8 mouse cellular contexts compared by ENCODE assay signal in the genomic region with DNA sequence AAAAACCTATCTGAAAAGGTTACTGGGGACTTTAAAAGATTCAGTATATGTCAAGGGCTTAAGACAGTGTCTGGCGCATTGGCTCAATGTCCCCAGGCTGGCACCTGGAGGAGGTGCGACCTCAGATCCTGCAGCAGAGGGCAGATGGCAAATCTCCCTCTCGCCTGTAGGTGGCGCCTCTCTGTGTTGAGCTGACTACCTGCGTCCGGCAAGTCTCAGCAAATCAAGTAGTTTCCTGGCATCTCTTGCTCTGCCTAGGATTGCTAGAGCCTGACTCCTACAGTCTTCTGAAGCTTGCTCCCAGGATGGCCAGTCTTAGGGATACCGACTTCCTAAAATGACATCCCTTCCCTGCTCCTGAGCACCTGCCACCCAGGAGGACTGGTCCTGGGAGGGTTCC. TPM values are rescaled to one million over a fixed set of nuclear protein-coding genes. Genes with fewer than 3 reads are reported as not detected.
DNase-seq lines count a peak whose midpoint lies in the region; ATAC-seq and TF ChIP-seq lines count a peak whose summit lies in the region.

No protein-coding gene starts in this region.

- peaks cover 11% of the 10 kb centered on the region for H3K4me1 ChIP-seq in forebrain, embryonic 10.5 days
- H3K4me1 ChIP-seq in forebrain, embryonic 12.5 days = peaks cover 4% of the 10 kb centered on the region
- H3K4me1 ChIP-seq in ES-Bruce4 (ENCODE audit: control insufficient read depth, insufficient read depth, low read length) = no peaks in the 10 kb centered on the region
- no peaks in the 10 kb centered on the region for H3K4me1 ChIP-seq in heart, postnatal 0 days (ENCODE audit: control insufficient read depth, insufficient read depth)
- peaks cover 4% of the 10 kb centered on the region; the same call in 1 of the 2 replicates for H3K4me1 ChIP-seq in midbrain, embryonic 12.5 days
- H3K4me1 ChIP-seq in stomach, postnatal 0 days (replicated peaks; ENCODE audit: control insufficient read depth, insufficient read depth) = no peaks in the 10 kb centered on the region

- H3K27me3 ChIP-seq in forebrain, embryonic 10.5 days (ENCODE audit: poor library complexity, severe bottlenecking) = peaks cover 26% of the 10 kb centered on the region
- H3K27me3 ChIP-seq in forebrain, embryonic 12.5 days = 0 out of 2 replicates have a peak, but pooled peaks cover 11% of the 10 kb centered on the region
- no peaks in the 10 kb centered on the region for H3K27me3 ChIP-seq in ES-Bruce4 (ENCODE audit: control insufficient read depth, insufficient read depth, low read length, poor library complexity, severe bottlenecking)
- H3K27me3 ChIP-seq in heart, postnatal 0 days (ENCODE audit: control insufficient read depth, insufficient read depth, low read length) = peaks cover 33% of the 10 kb centered on the region
- peaks cover 14% of the 10 kb centered on the region; the same call in 1 of the 2 replicates for H3K27me3 ChIP-seq in midbrain, embryonic 12.5 days
- H3K27me3 ChIP-seq in stomach, postnatal 0 days (ENCODE audit: control insufficient read depth, insufficient read depth, low read length) = no peaks in the 10 kb centered on the region

- TF ChIP-seq EP300 in ES-Bruce4 (IDR thresholded peaks at IDR 0.05; ENCODE audit: insufficient read depth, low read depth, low read length) = no peak
- TF ChIP-seq EP300 in heart, postnatal 0 days (IDR thresholded peaks at IDR 0.05; ENCODE audit: low read depth) = no peak
- TF ChIP-seq EP300 in stomach, postnatal 0 days (optimal IDR thresholded peaks at IDR 0.05) = no peak

- peak; percentile 62 for DNase-seq in forebrain, embryonic 10.5 days (ENCODE audit: extremely low spot score, low spot score)
- DNase-seq in cerebellum, adult 18-20 months = peak; percentile 32 to 38
- DNase-seq in heart, postnatal 0 days (ENCODE audit: low spot score) = peak; percentile 39
- peak; percentile 36 to 47 for DNase-seq in layer of hippocampus, postnatal 10 days (ENCODE audit: low spot score in 2 of 2)
- DNase-seq in stomach, postnatal 0 days (ENCODE audit: low spot score) = peak; percentile 67

- WGBS in forebrain, embryonic 10.5 days = 3% methylated on average over 7 of the region's 7 CpGs
- 6% methylated on average over 7 of the region's 7 CpGs for WGBS in forebrain, embryonic 12.5 days
- WGBS in heart, postnatal 0 days = 4% methylated on average over 7 of the region's 7 CpGs
- 5% methylated on average over 7 of the region's 7 CpGs for WGBS in midbrain, embryonic 12.5 days
- WGBS in stomach, postnatal 0 days = 14% methylated on average over 7 of the region's 7 CpGs

- H3K9me3 ChIP-seq in forebrain, embryonic 10.5 days = no peaks in the 10 kb centered on the region
- H3K9me3 ChIP-seq in forebrain, embryonic 12.5 days = no peaks in the 10 kb centered on the region
- no peaks in the 10 kb centered on the region for H3K9me3 ChIP-seq in ES-Bruce4 (replicated peaks; ENCODE audit: control insufficient read depth, insufficient read depth, low read length, poor library complexity, severe bottlenecking)
- H3K9me3 ChIP-seq in heart, postnatal 0 days (replicated peaks; ENCODE audit: control insufficient read depth, low read length) = no peaks in the 10 kb centered on the region
- no peaks in the 10 kb centered on the region for H3K9me3 ChIP-seq in midbrain, embryonic 12.5 days
- H3K9me3 ChIP-seq in stomach, postnatal 0 days (ENCODE audit: control insufficient read depth, low read length) = no peaks in the 10 kb centered on the region

- no peak overlapping the region for H3K27ac ChIP-seq in forebrain, embryonic 10.5 days
- no peak overlapping the region for H3K27ac ChIP-seq in forebrain, embryonic 12.5 days
- H3K27ac ChIP-seq in ES-Bruce4 (ENCODE audit: insufficient read depth, low read length) = no peak overlapping the region
- H3K27ac ChIP-seq in heart, postnatal 0 days (ENCODE audit: low read depth) = no peak overlapping the region
- H3K27ac ChIP-seq in midbrain, embryonic 12.5 days (replicated peaks) = peak overlapping the region; percentile 31; the same call in 1 of the 2 replicates
- H3K27ac ChIP-seq in stomach, postnatal 0 days (replicated peaks) = no peak overlapping the region

- no peak for ATAC-seq in forebrain, embryonic 12.5 days (ENCODE audit: low FRiP score)
- ATAC-seq in heart, postnatal 0 days (ENCODE audit: insufficient read depth, low read depth) = no peak
- peak; percentile 34; the same call in 1 of the 2 replicates for ATAC-seq in midbrain, embryonic 12.5 days (ENCODE audit: low FRiP score, low read depth)
- no peak for ATAC-seq in stomach, postnatal 0 days (ENCODE audit: low FRiP score, low TSS enrichment)

- TF ChIP-seq CTCF in ES-Bruce4 (IDR thresholded peaks at IDR 0.05; ENCODE audit: low read depth, low read length) = peak; percentile 96
- TF ChIP-seq CTCF in heart, postnatal 0 days (IDR thresholded peaks at IDR 0.05; ENCODE audit: low read depth) = peak; percentile 61
- peak; percentile 84 for TF ChIP-seq CTCF in stomach, postnatal 0 days (IDR thresholded peaks at IDR 0.05; ENCODE audit: low read depth)

- no peak for TF ChIP-seq POLR2A in ES-Bruce4 (IDR thresholded peaks at IDR 0.05; ENCODE audit: insufficient read depth, low read length)

- no peak overlapping the region for H3K4me2 ChIP-seq in forebrain, embryonic 12.5 days
- no peak overlapping the region for H3K4me2 ChIP-seq in heart, postnatal 0 days (ENCODE audit: low read depth, low read length)
- H3K4me2 ChIP-seq in midbrain, embryonic 12.5 days (replicated peaks) = no peak overlapping the region
- H3K4me2 ChIP-seq in stomach, postnatal 0 days (replicated peaks; ENCODE audit: low read depth) = no peak overlapping the region

- H3K36me3 ChIP-seq in forebrain, embryonic 10.5 days (replicated peaks) = no peaks in the 10 kb centered on the region
- no peaks in the 10 kb centered on the region for H3K36me3 ChIP-seq in forebrain, embryonic 12.5 days (replicated peaks)
- no peaks in the 10 kb centered on the region for H3K36me3 ChIP-seq in ES-Bruce4 (ENCODE audit: control insufficient read depth, insufficient read depth, low read length, poor library complexity, severe bottlenecking)
- no peaks in the 10 kb centered on the region for H3K36me3 ChIP-seq in heart, postnatal 0 days (replicated peaks; ENCODE audit: control insufficient read depth, insufficient read depth, low read length)
- H3K36me3 ChIP-seq in midbrain, embryonic 12.5 days = no peaks in the 10 kb centered on the region
- H3K36me3 ChIP-seq in stomach, postnatal 0 days (ENCODE audit: control insufficient read depth, insufficient read depth, low read length) = no peaks in the 10 kb centered on the region

- no peak overlapping the region for H3K9ac ChIP-seq in forebrain, embryonic 12.5 days
- no peak overlapping the region for H3K9ac ChIP-seq in ES-Bruce4 (ENCODE audit: low read depth, poor library complexity, severe bottlenecking)
- H3K9ac ChIP-seq in heart, postnatal 0 days (replicated peaks; ENCODE audit: low read depth, low read length) = no peak overlapping the region
- no peak overlapping the region for H3K9ac ChIP-seq in midbrain, embryonic 12.5 days (replicated peaks)
- no peak overlapping the region for H3K9ac ChIP-seq in stomach, postnatal 0 days (ENCODE audit: low read length)

- H3K4me3 ChIP-seq in forebrain, embryonic 10.5 days = no peak overlapping the region
- H3K4me3 ChIP-seq in forebrain, embryonic 12.5 days (replicated peaks) = no peak overlapping the region
- H3K4me3 ChIP-seq in ES-Bruce4 (ENCODE audit: low read depth, low read length) = no peak overlapping the region
- H3K4me3 ChIP-seq in heart, postnatal 0 days (ENCODE audit: low read depth, low read length) = no peak overlapping the region
- no peak overlapping the region for H3K4me3 ChIP-seq in midbrain, embryonic 12.5 days
- H3K4me3 ChIP-seq in stomach, postnatal 0 days (ENCODE audit: low read depth, low read length) = no peak overlapping the region

RNA-seq across cellular contexts. Expression of a gene that starts 25.6 kb away (rescaled TPM):
- 1.7 and 2.2 TPM in 2 replicates for polyA plus RNA-seq in forebrain, embryonic 10.5 days (2016; fragmentation: Nextera tagmentation; extraction: Ambion mirVana)
- polyA plus RNA-seq in forebrain, embryonic 12.5 days (2016; fragmentation: Nextera tagmentation; extraction: Ambion mirVana) = 3.2 and 4.1 TPM in 2 replicates
- polyA plus RNA-seq in ES-Bruce4 (2011; ENCODE audit: insufficient read depth, insufficient read length, low read depth, missing spikeins) = 0.48 and 1.2 TPM in 2 replicates
- 4.4 TPM in 1 of 2 replicates, not detected in the other for total RNA-seq in heart, postnatal 0 days (2014; rRNA removed; ENCODE audit: low replicate concordance)
- polyA plus RNA-seq in heart, postnatal 0 days (2015; fragmentation: Nextera tagmentation; extraction: Ambion mirVana) = 0.11 TPM in 1 of 2 replicates, not detected in the other
- total RNA-seq in layer of hippocampus, postnatal 10 days (2021) = 1 to 10 TPM; 1.4 to 2.0 TPM
- 1.7 and 2.0 TPM in 2 replicates for polyA plus RNA-seq in midbrain, embryonic 12.5 days (2016; fragmentation: Nextera tagmentation; extraction: Ambion mirVana)
- 0.45 and 0.56 TPM in 2 replicates for polyA plus RNA-seq in stomach, postnatal 0 days (2015; fragmentation: Nextera tagmentation; extraction: Ambion mirVana)
